Mouse (Mus musculus) small intestine, adult 2 months (tissue): ENCODE data around the gene Set.

ENCODE experiments used
- CTCF ChIP-seq: fragments of 200-500 bp; IDR thresholded peaks from 2 replicates; pipeline ENCODE4 v1.5.1; 2012; ENCODE audit warnings: low read depth, mild to moderate bottlenecking, control low read depth, inconsistent platforms, low read length, moderate library complexity, mixed read lengths; ENCODE audit not compliant: insufficient replicate concordance, insufficient read length; ENCODE audit errors: extremely low read depth
- POLR2A ChIP-seq: fragments of 200-500 bp; IDR thresholded peaks from 2 replicates; pipeline ENCODE4 v1.6.1; 2012; ENCODE audit warnings: low read depth, mild to moderate bottlenecking, control low read depth, inconsistent platforms, low read length, moderate library complexity

DNA sequence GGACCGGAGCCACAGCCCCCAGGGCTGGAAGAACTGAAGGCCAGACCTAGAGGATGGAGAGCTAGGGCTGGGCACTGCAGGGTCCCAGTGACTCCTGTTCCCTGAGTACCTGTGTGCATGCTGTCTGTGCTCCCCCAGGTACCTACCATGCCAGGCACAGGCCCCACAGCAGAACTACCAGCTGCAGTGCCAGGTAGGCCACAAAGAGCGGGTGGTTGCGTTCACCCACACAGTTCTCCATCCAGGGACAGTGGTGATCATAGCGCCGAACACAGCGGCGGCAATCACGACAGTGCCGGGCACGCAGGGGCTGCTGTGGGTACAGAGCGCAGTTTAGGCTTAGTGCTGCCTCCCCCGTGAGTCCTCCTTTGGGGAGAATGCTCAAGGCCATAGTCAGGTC lies 34.3 kb downstream of the Set start:
- no peak for TF ChIP-seq POLR2A
- TF ChIP-seq CTCF = no peak
